Comparison of ENCODE assay signal across 8 mouse cellular contexts in the genomic region with DNA sequence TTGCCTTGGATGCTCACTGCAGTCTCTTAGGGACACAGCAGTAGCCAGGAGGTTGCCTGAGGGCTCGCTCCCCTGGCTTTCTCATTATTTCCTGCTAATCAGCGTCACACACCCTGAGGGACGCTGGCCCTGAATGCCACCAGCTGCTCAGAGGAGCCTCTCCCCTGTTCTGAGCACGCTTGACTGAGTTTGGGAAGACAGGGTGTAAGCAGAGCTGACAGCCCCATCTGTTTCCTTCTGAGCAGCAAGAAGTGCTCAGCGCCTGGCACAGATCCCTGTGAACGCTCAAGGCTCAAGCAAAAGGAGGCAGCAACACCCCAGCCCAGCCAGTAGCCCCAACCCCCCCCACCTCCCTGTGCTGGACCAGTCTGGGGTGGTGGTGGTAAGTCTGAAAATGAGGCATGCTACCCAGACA. TPM values are rescaled to one million over a fixed set of nuclear protein-coding genes. Genes with fewer than 3 reads are reported as not detected.
DNase-seq lines count a peak whose midpoint lies in the region; ATAC-seq and TF ChIP-seq lines count a peak whose summit lies in the region.

No protein-coding gene starts in this region.

- H3K9ac ChIP-seq in midbrain, postnatal 0 days (replicated peaks; ENCODE audit: low read length, poor library complexity, severe bottlenecking): no peak overlapping the region

- intact Hi-C loops in gastrocnemius, adult 2 months (cut with DNase I): no loop called here
- intact Hi-C loops in gastrocnemius, postnatal 36 days (cut with DNase I): no loop called here
- intact Hi-C loops in heart, postnatal 14 days (cut with DNase I): no loop called here

- H3K27ac ChIP-seq in gastrocnemius, adult 2 months: no peak overlapping the region
- peak overlapping the region; percentile 32; the same call in 1 of the 2 replicates for H3K27ac ChIP-seq in midbrain, postnatal 0 days (ENCODE audit: low read depth, low read length)

- DNase-seq in gastrocnemius, adult 2 months: peak; percentile 40
- DNase-seq in gastrocnemius, postnatal 36 days: no peak
- peak; percentile 63 for DNase-seq in embryo, embryonic 11 days
- peak; percentile 51 to 58 for DNase-seq in heart, postnatal 14 days
- peak; percentile 66 to 70 for DNase-seq in layer of hippocampus, postnatal 14 days (ENCODE audit: low spot score in 2 of 2)
- DNase-seq in midbrain, postnatal 0 days (ENCODE audit: low spot score): peak; percentile 93
- no peak for DNase-seq in urinary bladder, postnatal 10 days (ENCODE audit: low spot score)
- DNase-seq in adrenal gland, postnatal 4 days (ENCODE audit: low spot score in 2 of 2): no peak

- peak; percentile 57; the same call in 1 of the 2 replicates for ATAC-seq in midbrain, postnatal 0 days (ENCODE audit: low FRiP score)

- no peaks in the 10 kb centered on the region for H3K36me3 ChIP-seq in midbrain, postnatal 0 days (ENCODE audit: insufficient read depth, low read length)

- no peaks in the 10 kb centered on the region for H3K9me3 ChIP-seq in midbrain, postnatal 0 days (ENCODE audit: low read length)

- H3K4me3 ChIP-seq in gastrocnemius, adult 2 months: no peak overlapping the region
- H3K4me3 ChIP-seq in midbrain, postnatal 0 days (ENCODE audit: low read depth, low read length): no peak overlapping the region

- TF ChIP-seq CTCF in gastrocnemius, adult 2 months (IDR thresholded peaks at IDR 0.05): no peak
- TF ChIP-seq CTCF in midbrain, postnatal 0 days (IDR thresholded peaks at IDR 0.05): no peak

- WGBS in midbrain, postnatal 0 days: 13% methylated on average over 6 of the region's 6 CpGs

- no peak overlapping the region for H3K4me2 ChIP-seq in midbrain, postnatal 0 days (ENCODE audit: low read depth, low read length, poor library complexity, severe bottlenecking)

- H3K4me1 ChIP-seq in midbrain, postnatal 0 days (ENCODE audit: insufficient read depth, low read length): peaks cover 3% of the 10 kb centered on the region; the same call in 1 of the 2 replicates

- no peaks in the 10 kb centered on the region for H3K27me3 ChIP-seq in midbrain, postnatal 0 days (ENCODE audit: insufficient read depth, low read length)

RNA-seq across cellular contexts. Expression of a gene that starts 59.2 kb away (rescaled TPM):
- 1 to 10 TPM; 2.1 to 3.2 TPM for total RNA-seq in gastrocnemius, adult 2 months (2021)
- 1 to 10 TPM; 1.6 to 2.0 TPM for total RNA-seq in gastrocnemius, postnatal 36 days (2021)
- 1 to 10 TPM; 3.2 to 3.6 TPM for total RNA-seq in heart, postnatal 14 days (2021)
- total RNA-seq in layer of hippocampus, postnatal 14 days (2021): 10 to 100 TPM; 14.1 to 15.4 TPM
- total RNA-seq in midbrain, postnatal 0 days (2014; rRNA removed): 54.5 and 84.3 TPM in 2 replicates
- polyA plus RNA-seq in midbrain, postnatal 0 days (2015; fragmentation: Nextera tagmentation; extraction: Ambion mirVana): 14.2 and 17.5 TPM in 2 replicates
- 10 to 100 TPM; 11.5 to 12.0 TPM for total RNA-seq in adrenal gland, postnatal 4 days (2021)

Comparison
In these comparisons a context has a peak if more than half of its experiments do, and no peak if none do; other contexts are left out.
1. DNase-seq: peak in gastrocnemius, adult 2 months (single experiment), embryo, embryonic 11 days (single experiment), heart, postnatal 14 days (2 of 2), layer of hippocampus, postnatal 14 days (2 of 2) and midbrain, postnatal 0 days (single experiment); none in gastrocnemius, postnatal 36 days (0 of 2), urinary bladder, postnatal 10 days (single experiment) and adrenal gland, postnatal 4 days (0 of 2).